Mouse (Mus musculus) gastrocnemius, postnatal 4 days (tissue): ENCODE results near the gene Naa35. TPM values are rescaled to one million over a fixed set of nuclear protein-coding genes. Genes with fewer than 3 reads are reported as not detected.
"Not testable (repeated sequence)": the region's sequence is repeated elsewhere in the genome, so short reads cannot be mapped to it uniquely, and the experiment has no call there.

ENCODE experiments used
- DNase-seq, 2 experiments: peaks; one replicate each; pipeline ENCODE4 v3.0.0; 2021 to 2022; ENCODE audit warnings: low spot score in 2 of 2, mixed read lengths in 2 of 2
- total RNA-seq, 2 experiments: library from RNA; stranded (reverse); gene quantifications; 2 replicates each; pipeline ENCODE4 v1.2.3; 2021

Naa35 gene
- total RNA-seq, 2 experiments from 2014 or later, result 53.3 to 57.8 TPM

DNA sequence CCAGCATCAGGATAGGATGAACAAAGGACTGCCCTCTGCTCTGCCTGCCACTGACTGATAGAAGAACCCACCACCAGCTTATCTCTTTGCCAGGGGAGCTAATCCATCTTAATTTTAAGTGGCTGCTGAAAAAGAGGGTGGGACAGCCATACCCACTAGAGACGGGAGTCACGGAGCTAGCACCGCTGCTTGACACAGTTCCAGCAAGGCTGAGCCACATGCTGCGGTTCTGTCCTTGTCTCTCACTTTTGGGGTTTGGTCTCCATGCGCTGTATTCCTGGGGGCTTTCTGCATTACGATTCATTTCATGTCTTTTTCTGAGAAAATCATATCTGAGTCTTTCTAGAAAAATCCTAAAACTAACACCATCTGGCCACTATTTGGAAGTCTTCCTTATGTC, 14.0 kb upstream of the Naa35 start:
- DNase-seq, result no peak

DNA sequence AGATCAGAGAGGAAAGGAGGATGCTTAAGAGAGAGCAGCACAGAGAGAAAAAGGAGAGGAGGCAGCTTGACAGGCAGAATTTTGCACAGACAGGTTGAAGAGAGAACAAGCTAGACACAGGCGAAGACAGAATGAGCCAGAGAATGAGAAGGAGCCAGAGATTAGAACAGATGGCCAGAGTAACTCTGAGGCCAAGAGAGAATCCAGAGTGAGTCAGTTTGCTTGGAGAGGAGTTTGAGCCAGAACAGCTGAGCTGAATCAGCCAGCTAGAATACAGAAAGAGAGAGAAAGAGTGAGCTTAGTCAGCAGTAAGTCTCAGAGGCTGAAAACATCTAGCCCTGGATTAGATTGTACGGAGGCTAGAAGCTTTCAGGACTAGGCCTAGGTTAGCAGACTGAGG, 12.5 kb upstream of the Naa35 start:
- DNase-seq, result no peak

GRCm38 (mm10) chr13:59580954-59581353, 4.1 kb upstream of the Naa35 start:
- DNase-seq, result no peak

- peak in 1 of 2 experiments; percentile 26 for DNase-seq
These were observed 578 bp upstream of the Naa35 start for GRCm38 (mm10) chr13:59584481-59584880.

GRCm38 (mm10) chr13:59585648-59586005, 568 bp downstream of the Naa35 start:
- peak in 1 of 2 experiments; percentile 32 for DNase-seq

GRCm38 (mm10) chr13:59587201-59587600, 2.1 kb downstream of the Naa35 start:
- no peak for DNase-seq

DNA sequence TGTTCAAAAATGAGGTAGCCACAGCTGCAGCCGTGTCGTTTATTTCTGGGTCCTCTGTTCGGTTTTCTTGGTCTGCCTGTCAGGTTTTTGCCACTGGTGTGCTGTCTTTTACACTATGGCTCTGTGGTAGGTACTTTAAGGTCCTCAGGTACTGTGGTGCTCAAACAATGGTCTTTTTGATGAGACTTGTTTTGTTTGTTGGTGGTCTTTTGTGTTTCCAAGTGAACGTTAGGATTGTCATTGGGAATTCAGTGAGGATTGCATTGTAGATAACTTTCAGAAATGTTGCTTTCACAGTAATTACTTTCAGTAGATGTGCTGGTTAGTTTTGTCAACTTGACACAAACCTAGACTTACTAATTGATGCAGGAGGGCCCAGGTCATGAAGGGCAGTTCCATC, 4.6 kb downstream of the Naa35 start:
- no peak for DNase-seq

- no peak for DNase-seq
These were observed 5.6 kb downstream of the Naa35 start for GRCm38 (mm10) chr13:59590691-59591090.

- DNase-seq, result not testable (repeated sequence)
These were observed 7.0 kb downstream of the Naa35 start for GRCm38 (mm10) chr13:59592058-59592457.

- DNase-seq, result no peak
These were observed 7.6 kb downstream of the Naa35 start for GRCm38 (mm10) chr13:59592630-59593029.

DNA sequence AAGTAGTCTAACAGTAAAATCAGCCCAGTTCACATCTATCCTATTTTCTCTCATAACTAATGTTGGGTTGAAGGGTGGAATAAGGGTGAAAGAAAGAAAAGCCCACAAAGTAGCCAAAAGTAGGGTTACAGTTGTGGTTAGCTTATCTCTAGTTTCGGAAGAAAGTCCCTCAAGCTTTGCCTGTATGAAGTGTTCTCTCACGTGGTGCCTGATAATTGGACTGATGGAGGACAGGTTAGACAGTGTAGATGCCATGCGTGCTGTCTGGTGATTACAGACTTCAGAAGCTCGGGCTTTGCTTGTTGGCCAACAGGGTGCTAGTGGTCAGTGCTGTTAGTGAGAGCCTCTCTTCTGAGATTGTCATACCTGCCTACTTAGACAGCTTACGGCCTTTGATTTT, 18.0 kb downstream of the Naa35 start:
- DNase-seq, result no peak

DNA sequence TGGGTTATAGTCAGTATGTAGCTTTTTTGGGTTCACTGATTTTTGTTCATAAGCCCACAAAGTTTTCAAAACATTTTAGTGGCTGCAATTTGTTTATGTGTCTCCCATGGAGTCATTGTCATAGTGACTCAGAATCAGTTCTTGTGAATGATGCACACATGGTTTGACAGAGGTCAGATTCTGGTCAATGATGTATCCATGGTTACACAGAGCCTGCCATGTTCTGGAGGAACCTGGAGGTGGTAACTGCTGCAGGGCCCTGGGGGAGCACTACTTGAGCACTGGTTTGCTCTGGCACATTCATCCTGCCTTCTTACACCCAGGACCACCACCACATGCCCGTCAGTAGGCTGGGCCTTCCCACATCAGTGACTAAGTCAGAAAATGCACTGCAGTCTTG, 19.5 kb downstream of the Naa35 start:
- no peak for DNase-seq

GRCm38 (mm10) chr13:59605221-59605922, 20.3 kb downstream of the Naa35 start:
- no peak for DNase-seq

- DNase-seq, result no peak
These were observed 24.8 kb downstream of the Naa35 start for GRCm38 (mm10) chr13:59609885-59610284.

DNA sequence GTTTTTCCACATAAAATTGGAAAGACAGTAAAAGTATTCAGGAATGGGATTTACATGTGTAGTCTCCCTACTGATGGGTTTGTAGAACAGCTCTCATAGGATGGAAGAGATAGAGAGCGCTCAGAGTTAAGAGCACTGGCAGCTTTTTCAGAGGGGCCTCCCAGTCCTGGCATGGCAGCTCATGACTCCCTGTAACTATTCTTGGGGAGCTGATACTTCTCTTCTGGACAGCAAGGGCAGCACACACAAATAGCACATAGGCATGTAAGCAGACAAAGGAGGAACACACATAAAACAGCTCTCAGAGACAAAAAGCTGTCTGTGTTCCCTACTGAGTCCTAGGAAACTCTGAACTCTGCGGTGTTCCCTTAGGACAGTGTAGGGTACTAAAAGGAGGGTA, 25.4 kb downstream of the Naa35 start:
- DNase-seq, result no peak

DNA sequence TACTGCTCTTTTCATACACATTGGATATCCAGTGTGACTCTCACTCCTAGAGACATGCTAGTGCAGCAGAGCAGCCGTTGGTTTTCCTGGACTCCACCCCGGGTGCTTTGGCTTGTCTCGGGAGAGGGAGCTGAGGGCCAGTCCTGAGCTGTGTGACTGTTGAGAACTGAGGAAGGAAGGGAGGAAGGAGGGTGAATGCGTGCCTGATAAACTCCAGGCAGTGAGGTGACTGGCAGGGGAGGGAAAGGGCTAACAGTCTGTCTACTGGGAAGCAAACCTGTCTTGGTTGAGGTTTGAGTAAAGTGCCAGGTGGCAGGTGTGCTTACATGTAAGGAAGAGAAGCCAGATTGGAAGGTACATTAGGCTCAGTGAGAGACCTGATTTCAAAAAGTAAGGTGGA, 28.8 kb downstream of the Naa35 start:
- DNase-seq, result no peak

DNA sequence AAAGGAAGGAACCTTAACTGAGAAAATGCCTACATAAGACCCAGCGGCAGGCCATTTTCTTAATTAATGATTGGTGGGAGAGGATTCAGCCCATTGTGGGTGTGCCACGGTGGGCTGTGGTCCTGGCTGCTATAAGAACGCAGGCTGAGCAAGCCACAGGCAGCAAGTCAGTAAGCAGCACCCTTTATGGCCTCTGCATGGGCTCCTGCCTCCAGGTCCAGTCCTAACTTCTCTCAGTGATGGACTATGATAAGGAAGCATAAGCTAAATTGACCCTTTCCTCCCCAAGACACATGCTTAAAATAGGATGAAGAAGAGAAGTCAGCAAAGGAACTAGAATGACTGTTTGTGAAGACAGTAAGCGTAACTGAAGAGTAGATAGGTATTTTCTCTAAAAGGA, 30.1 kb downstream of the Naa35 start:
- no peak for DNase-seq

DNA sequence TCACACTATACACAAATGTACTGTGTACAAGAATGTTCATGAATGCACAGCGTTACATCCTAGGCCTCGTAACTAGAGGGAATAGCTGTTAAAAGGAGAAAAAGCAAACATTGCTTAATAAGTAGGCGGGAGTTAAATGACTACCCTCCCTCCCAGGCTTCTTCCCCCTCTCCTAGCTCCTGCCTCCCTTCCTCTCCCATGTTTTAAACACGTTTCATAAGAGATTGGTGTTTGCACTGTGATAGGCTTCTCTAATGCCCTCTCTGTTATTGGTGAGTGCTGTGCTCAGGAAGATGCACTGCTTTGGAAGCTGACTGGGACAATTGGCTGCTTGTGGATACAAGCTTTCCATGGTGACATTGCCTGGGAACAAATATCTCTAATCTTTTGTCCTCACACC, 30.5 kb downstream of the Naa35 start:
- no peak for DNase-seq

- no peak for DNase-seq
These were observed 33.4 kb downstream of the Naa35 start for GRCm38 (mm10) chr13:59618463-59618862.

DNA sequence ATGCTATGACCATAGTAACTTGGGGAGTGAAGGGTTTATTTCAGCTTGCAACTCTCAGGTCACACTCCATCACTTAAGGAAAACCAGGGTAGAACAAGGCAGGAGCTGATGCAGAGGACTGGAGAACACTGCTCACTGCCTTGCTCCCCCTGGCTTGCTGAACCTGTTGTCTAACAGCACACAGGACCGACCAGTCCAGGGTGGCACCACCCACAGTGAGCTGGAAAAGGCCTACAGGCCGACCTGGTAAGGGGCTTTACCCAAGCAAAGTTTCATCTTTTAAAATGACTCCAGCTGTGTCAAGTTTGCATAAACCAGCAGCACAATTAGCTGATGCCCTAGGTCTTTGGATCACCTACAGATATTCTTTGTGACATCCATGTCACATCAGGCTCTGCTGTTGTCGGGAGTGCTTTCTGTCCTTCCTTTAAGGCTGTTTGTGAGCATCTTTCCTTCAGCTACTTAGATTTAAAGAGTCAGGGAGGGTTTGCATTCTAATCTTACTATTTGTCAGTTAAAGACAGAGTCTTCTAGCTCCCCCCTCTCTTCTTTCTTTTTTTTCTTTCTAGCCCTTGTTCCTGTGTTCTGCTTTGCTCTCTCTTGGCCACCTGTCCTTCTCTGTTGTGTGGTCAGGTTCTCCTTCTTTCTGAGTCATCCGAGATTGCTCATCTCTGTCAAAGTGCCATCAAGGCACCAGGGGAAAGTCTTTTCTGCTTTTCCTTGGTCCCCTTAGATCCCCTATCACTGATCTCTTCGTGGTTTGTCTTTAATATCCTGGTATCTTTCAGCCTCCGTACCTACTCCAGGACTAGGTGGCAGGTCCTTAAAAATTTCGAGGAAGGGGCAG, 36.8 kb downstream of the Naa35 start:
- no peak for DNase-seq

DNA sequence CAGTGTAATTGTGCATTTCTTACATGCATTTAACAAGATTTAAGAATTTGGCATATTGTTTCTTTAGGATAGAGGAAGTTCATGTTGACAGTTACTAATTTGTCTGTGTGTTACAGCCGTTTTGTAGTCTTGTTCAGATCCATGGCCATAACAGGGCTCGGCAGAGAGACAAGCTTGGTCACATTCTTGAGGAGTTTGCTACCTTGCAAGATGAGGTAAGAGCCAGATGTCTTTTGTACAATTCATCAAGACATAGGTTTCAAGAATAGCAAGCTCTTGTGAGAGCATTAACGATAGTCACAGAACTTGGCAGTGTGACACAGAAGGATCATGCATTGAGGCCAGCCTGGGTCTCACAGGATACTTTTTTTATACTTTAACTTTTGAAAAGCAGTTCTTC, 39.3 kb downstream of the Naa35 start:
- no peak for DNase-seq

DNA sequence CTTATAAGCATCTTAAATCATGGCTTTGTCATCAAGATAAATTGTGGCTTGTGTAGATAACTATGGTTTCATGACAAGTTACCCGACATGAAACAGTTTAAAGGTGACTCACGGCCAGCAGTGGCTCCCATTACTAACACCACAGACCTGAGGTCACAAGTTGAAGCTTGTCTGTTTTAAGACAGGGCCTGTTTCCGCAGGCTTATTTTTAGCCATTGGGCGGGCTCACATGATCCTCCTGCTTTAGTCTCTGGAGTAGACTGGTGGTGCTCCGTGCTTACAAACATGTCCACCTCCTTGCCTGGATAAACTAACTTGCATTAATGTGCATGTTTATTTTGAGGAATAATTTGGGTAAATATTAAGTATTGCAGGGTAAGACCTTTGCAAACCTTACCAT, 39.8 kb downstream of the Naa35 start:
- no peak for DNase-seq

- no peak for DNase-seq
These were observed 41.7 kb downstream of the Naa35 start for GRCm38 (mm10) chr13:59626739-59627138.
